Mouse (Mus musculus) cerebellum, postnatal 14 days (tissue): ENCODE measurements at regions not wholly inside any gene's neighbourhood (a gene's known extent, or its start where the extent isn't known, plus 50 kb on each side); places are given as distances from the start of the nearest gene placed in this dataset.

Source experiments
- DNase-seq, 2 experiments: peaks; one replicate each; pipeline ENCODE4 v3.0.0; 2021; ENCODE audit warnings: mixed read lengths in 2 of 2

GRCm38 (mm10) chr8:82471825-82472224 lies 68.8 kb upstream of the Il15 start:
- no peak for DNase-seq

- no peak for DNase-seq
Measured at GRCm38 (mm10) chr8:82469824-82470223, 66.8 kb upstream of the Il15 start.

GRCm38 (mm10) chr8:82462841-82463240 lies 59.8 kb upstream of the Il15 start:
- no peak for DNase-seq

GRCm38 (mm10) chr8:82459007-82459406 lies 56.0 kb upstream of the Il15 start:
- no peak for DNase-seq

- no peak for DNase-seq
Measured at GRCm38 (mm10) chr8:82454056-82454455, 51.0 kb upstream of the Il15 start.
